Mouse (Mus musculus) heart, embryonic 14.5 days (tissue): ENCODE data around the gene Gm17521. TPM values are rescaled to one million over a fixed set of nuclear protein-coding genes. Genes with fewer than 3 reads are reported as not detected.
"Not testable (repeated sequence)": the region's sequence is repeated elsewhere in the genome, so short reads cannot be mapped to it uniquely, and the experiment has no call there.

Experiments
- ATAC-seq: fragments of 200-750 bp; cut with Nextera tagmentation; 2 replicates; pipeline ENCODE4 v1.8.0; 2017; ENCODE audit warnings: low read depth, moderate TSS enrichment; ENCODE audit not compliant: insufficient number of reproducible peaks, insufficient read depth, low FRiP score
- H3K27ac ChIP-seq, 2 experiments: fragments of 200-500 bp in 1 of 2; fragments of 300-500 bp in 1 of 2; sonication (generic) in 1 of 2; replicated peaks in 1 of 2; 2 replicates each; pipeline ENCODE4 v1.5.1; 2012 to 2014; ENCODE audit warnings: low read depth in 2 of 2, low read length in 2 of 2, control low read depth in 1 of 2, mild to moderate bottlenecking in 1 of 2, mixed read lengths in 1 of 2; ENCODE audit not compliant: control insufficient read depth in 1 of 2, insufficient read depth in 1 of 2
- H3K27me3 ChIP-seq: fragments of 300-500 bp; sonication (generic); 2 replicates; pipeline ENCODE4 v1.6.1; 2014; ENCODE audit warnings: mild to moderate bottlenecking, low read length, control low read depth; ENCODE audit not compliant: control insufficient read depth, insufficient read depth
- H3K36me3 ChIP-seq: fragments of 300-500 bp; sonication (generic); 2 replicates; pipeline ENCODE4 v1.6.1; 2014; ENCODE audit warnings: mild to moderate bottlenecking, control low read depth, low read length, mixed read lengths; ENCODE audit not compliant: control insufficient read depth, insufficient read depth
- H3K4me1 ChIP-seq, 2 experiments: fragments of 200-500 bp in 1 of 2; fragments of 300-500 bp in 1 of 2; sonication (generic) in 1 of 2; 2 replicates each; pipeline ENCODE4 v1.6.1; 2012 to 2014; ENCODE audit warnings: low read length in 2 of 2, control low read depth in 1 of 2, mixed read lengths in 1 of 2; ENCODE audit not compliant: control insufficient read depth in 2 of 2, insufficient read depth in 2 of 2
- H3K4me2 ChIP-seq: fragments of 300-500 bp; sonication (generic); 2 replicates; pipeline ENCODE4 v1.6.1; 2014; ENCODE audit warnings: mild to moderate bottlenecking, low read length
- H3K4me3 ChIP-seq, 2 experiments: fragments of 200-500 bp in 1 of 2; fragments of 300-500 bp in 1 of 2; sonication (generic) in 1 of 2; 2 replicates each; pipeline ENCODE4 v1.5.1; 2012 to 2014; ENCODE audit warnings: low read length in 2 of 2, mild to moderate bottlenecking in 2 of 2, control low read depth in 1 of 2, low read depth in 1 of 2, moderate library complexity in 1 of 2; ENCODE audit not compliant: control insufficient read depth in 1 of 2, insufficient read depth in 1 of 2
- H3K9ac ChIP-seq: fragments of 300-500 bp; sonication (generic); 2 replicates; pipeline ENCODE4 v1.6.1; 2014; ENCODE audit warnings: mild to moderate bottlenecking, low read length
- H3K9me3 ChIP-seq: fragments of 300-500 bp; sonication (generic); 2 replicates; pipeline ENCODE4 v1.6.1; 2016; ENCODE audit warnings: low read length, control low read depth; ENCODE audit not compliant: control insufficient read depth
- whole genome bisulfite sequencing: fragments of 180-500 bp; shearing (Covaris S2); extraction: QIAGEN DNeasy Blood & Tissue Kit; methylation state at CpG from one replicate; pipeline ENCODE4 v1.1.7; 2014; 5-methylcytosine and 5-hydroxymethylcytosine counted together
- polyA plus RNA-seq: library from polyadenylated mRNA; unstranded; fragments of >200 nt; fragmentation: Nextera tagmentation; extraction: Ambion mirVana; gene quantifications from 2 replicates; pipeline ENCODE4 v1.2.1, GENCODE M21; 2014

The Gm17521 gene
- not detected in 2 replicates for polyA plus RNA-seq

DNA sequence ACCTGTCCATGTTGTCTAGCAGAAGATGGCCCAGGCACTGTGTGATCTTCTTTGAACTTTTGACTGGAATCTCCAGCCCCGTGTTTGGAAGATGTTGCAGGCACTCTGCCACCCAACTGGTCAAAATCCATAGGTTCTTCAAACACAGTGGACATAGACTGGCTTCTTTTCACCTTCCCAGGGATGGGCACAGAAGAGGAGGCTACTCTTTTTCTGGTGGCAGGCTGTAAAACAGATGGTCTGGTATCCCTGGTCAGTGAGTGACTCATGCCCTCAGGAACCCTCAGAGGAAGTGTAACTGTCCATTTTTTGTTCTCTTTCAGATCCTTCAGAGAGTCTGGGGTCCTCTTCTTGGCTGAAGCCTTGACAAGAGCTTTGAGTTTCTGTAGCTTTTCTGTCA, at the start of gene Gm17521:
Gene Gm17521, minus strand, starts transcription at position 101 of the 400 bp plus-strand sequence.
- not testable (repeated sequence) for H3K4me3 ChIP-seq, H3K9me3 ChIP-seq, H3K27me3 ChIP-seq, H3K27ac ChIP-seq, ATAC-seq, H3K4me2 ChIP-seq, H3K36me3 ChIP-seq, H3K9ac ChIP-seq, H3K4me1 ChIP-seq
- 73% methylated on average over 1 of the region's 1 CpGs for WGBS

DNA sequence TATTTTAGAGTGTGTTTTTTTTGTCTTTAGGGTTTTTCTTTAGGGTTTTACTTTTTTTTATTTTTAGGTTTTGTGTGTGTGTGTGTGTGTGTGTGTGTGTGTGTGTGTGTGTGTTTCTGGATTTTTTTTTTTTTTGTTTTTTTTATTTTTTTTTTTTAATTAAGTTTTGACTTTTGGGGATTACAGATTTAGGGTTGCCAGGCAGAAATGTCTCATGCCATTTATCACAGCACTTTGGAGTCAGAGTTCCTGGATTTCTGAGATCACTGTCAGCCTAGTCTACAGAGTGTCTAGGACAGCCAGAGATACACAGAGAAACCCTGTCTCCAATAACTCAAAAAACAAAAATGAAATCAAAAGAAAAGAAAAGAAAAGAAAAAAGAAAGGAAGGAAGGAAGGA, 14.5 kb upstream of the Gm17521 start:
- Histone ChIP-seq H3K9me3 (no peaks in the 10 kb centered on the region), H3K9ac (no peak overlapping the region), H3K4me3 (no peak overlapping the region), H3K27me3 (no peaks in the 10 kb centered on the region), H3K36me3 (no peaks in the 10 kb centered on the region), H3K27ac (no peak overlapping the region), H3K4me1 (no peaks in the 10 kb centered on the region), H3K4me2 (no peak overlapping the region)
- ATAC-seq = no peak

DNA sequence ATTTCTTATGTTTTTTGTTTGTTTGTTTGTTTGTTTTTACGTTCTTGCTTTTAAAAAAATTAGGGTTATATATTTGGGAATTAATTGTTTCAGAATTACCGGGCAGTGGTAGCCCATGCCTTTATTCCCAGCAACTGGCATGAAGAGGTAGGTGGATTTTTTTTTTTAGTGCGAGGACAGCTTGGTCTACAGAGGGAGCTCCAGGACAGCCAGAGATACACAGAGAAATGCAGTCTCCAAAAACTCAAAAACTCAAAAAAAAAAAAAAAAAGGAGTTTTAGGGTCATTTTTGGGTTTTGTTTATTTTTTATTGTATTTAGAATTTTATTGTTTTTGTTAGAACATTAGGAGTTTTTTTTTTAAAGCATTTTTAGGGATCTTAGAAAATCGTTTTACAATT, 14.0 kb upstream of the Gm17521 start:
- Histone ChIP-seq H3K9me3 (no peaks in the 10 kb centered on the region), H3K4me3 (no peak overlapping the region), H3K27me3 (no peaks in the 10 kb centered on the region), H3K27ac (no peak overlapping the region), H3K9ac (no peak overlapping the region), H3K4me1 (no peaks in the 10 kb centered on the region), H3K36me3 (no peaks in the 10 kb centered on the region), H3K4me2 (no peak overlapping the region)
- no peak for ATAC-seq
- WGBS = 61% methylated on average over 4 of the region's 4 CpGs

Other genes with a start within 250 kb of the Gm17521 start
- 10.0 and 11.5 TPM in 2 replicates for gene Cldn34c1, start 73.8 kb upstream of the Gm17521 start, polyA plus RNA-seq
- not detected in 2 replicates for gene Srsx, start 192.8 kb upstream of the Gm17521 start, polyA plus RNA-seq
- not detected in 2 replicates for gene Gm17577, start 217.2 kb upstream of the Gm17521 start, polyA plus RNA-seq